Comparison of ENCODE assay signal across 30 mouse cellular contexts in genomic region chr4:98126003-98126677, GRCm38 (mm10).
DNase-seq lines count a peak whose midpoint lies in the region; ATAC-seq lines count a peak whose summit lies in the region.
"Had no signal": no experiment of that assay in that cellular context is flagged by ENCODE, and none has a peak within 500 bp of the region (broad histone marks: within the 10 kb centered on the region; RNA-seq: fewer than 3 reads in every experiment).

No protein-coding gene starts in this region.

- peak; percentile 56; the same call in 1 of the 2 replicates for ATAC-seq in kidney, embryonic 15.5 days (replicated peaks; ENCODE audit: low FRiP score)
- 0 out of 2 replicates have a peak, but pooled peaks have one; percentile 33 for ATAC-seq in neural tube, embryonic 12.5 days (ENCODE audit: low FRiP score, low read depth)
- peak; percentile 29; the same call in 1 of the 2 replicates for ATAC-seq in stomach, embryonic 16.5 days (ENCODE audit: insufficient read depth, low FRiP score)
- ATAC-seq: forebrain, postnatal 0 days had no signal

- peak; percentile 39 for DNase-seq in embryo, embryonic 11 days
- no peak for DNase-seq in embryo, embryonic 9.5 days (ENCODE audit: extremely low spot score)
- DNase-seq in kidney, adult 11 months = no peak
- DNase-seq in neural tube, embryonic 10.5 days (ENCODE audit: extremely low spot score, low spot score) = no peak
- no peak for DNase-seq in ovary, postnatal 36 days (ENCODE audit: low spot score)
- DNase-seq: adrenal gland, postnatal 10 days; cerebellum, adult 9-10 months; cerebellum, postnatal 36 days; forebrain, postnatal 0 days; gastrocnemius, postnatal 14 days; heart, postnatal 10 days; kidney, adult 2 months; kidney, postnatal 10 days; layer of hippocampus, adult 9-11 months; lung, postnatal 10 days; right cerebral cortex, postnatal 4 days; thymus, postnatal 14 days had no signal

- H3K4me1 ChIP-seq in kidney, embryonic 15.5 days = peaks cover 5% of the 10 kb centered on the region; the same call in 1 of the 2 replicates
- H3K4me1 ChIP-seq in neural tube, embryonic 12.5 days = no peaks in the 10 kb centered on the region
- H3K4me1 ChIP-seq in stomach, embryonic 16.5 days (ENCODE audit: control insufficient read depth, insufficient read depth, low read length) = peaks cover 5% of the 10 kb centered on the region; the same call in 1 of the 2 replicates
- H3K4me1 ChIP-seq: embryonic facial prominence, embryonic 10.5 days; forebrain, embryonic 12.5 days; hindbrain, embryonic 15.5 days; midbrain, embryonic 10.5 days had no signal

- 31% methylated on average over 11 of the region's 11 CpGs for WGBS in kidney, embryonic 15.5 days
- WGBS in neural tube, embryonic 12.5 days = 71% methylated on average over 11 of the region's 11 CpGs
- WGBS in stomach, embryonic 16.5 days = 32% methylated on average over 11 of the region's 11 CpGs

- no peaks in the 10 kb centered on the region for H3K9me3 ChIP-seq in kidney, embryonic 15.5 days (replicated peaks)
- no peaks in the 10 kb centered on the region for H3K9me3 ChIP-seq in neural tube, embryonic 12.5 days
- no peaks in the 10 kb centered on the region for H3K9me3 ChIP-seq in stomach, embryonic 16.5 days (replicated peaks; ENCODE audit: control insufficient read depth, low read length)
- H3K9me3 ChIP-seq: embryonic facial prominence, embryonic 10.5 days; embryonic facial prominence, embryonic 15.5 days; forebrain, embryonic 12.5 days; hindbrain, embryonic 15.5 days; limb, embryonic 13.5 days; midbrain, embryonic 10.5 days had no signal

- no peaks in the 10 kb centered on the region for H3K27me3 ChIP-seq in kidney, embryonic 15.5 days
- no peaks in the 10 kb centered on the region for H3K27me3 ChIP-seq in neural tube, embryonic 12.5 days (replicated peaks)
- no peaks in the 10 kb centered on the region for H3K27me3 ChIP-seq in stomach, embryonic 16.5 days (ENCODE audit: control insufficient read depth, insufficient read depth, low read length)
- H3K27me3 ChIP-seq: embryonic facial prominence, embryonic 15.5 days; forebrain, embryonic 12.5 days; heart, embryonic 13.5 days; hindbrain, embryonic 15.5 days; limb, embryonic 13.5 days had no signal

- no peaks in the 10 kb centered on the region for H3K36me3 ChIP-seq in kidney, embryonic 15.5 days
- H3K36me3 ChIP-seq in neural tube, embryonic 12.5 days = no peaks in the 10 kb centered on the region
- no peaks in the 10 kb centered on the region for H3K36me3 ChIP-seq in stomach, embryonic 16.5 days (ENCODE audit: control insufficient read depth, insufficient read depth, low read length)
- H3K36me3 ChIP-seq: embryonic facial prominence, embryonic 10.5 days; embryonic facial prominence, embryonic 15.5 days; forebrain, embryonic 12.5 days; G1E; hindbrain, embryonic 15.5 days; midbrain, embryonic 10.5 days had no signal

- no peak overlapping the region for H3K4me2 ChIP-seq in kidney, embryonic 15.5 days
- no peak overlapping the region for H3K4me2 ChIP-seq in neural tube, embryonic 12.5 days (replicated peaks)
- no peak overlapping the region for H3K4me2 ChIP-seq in stomach, embryonic 16.5 days (ENCODE audit: low read depth, low read length)
- H3K4me2 ChIP-seq: embryonic facial prominence, embryonic 15.5 days; forebrain, embryonic 12.5 days; heart, embryonic 13.5 days; hindbrain, embryonic 15.5 days; limb, embryonic 13.5 days; liver, embryonic 11.5 days had no signal

- H3K9ac ChIP-seq in kidney, embryonic 15.5 days = no peak overlapping the region
- no peak overlapping the region for H3K9ac ChIP-seq in neural tube, embryonic 12.5 days
- no peak overlapping the region for H3K9ac ChIP-seq in stomach, embryonic 16.5 days (ENCODE audit: low read length)
- H3K9ac ChIP-seq: embryonic facial prominence, embryonic 15.5 days; forebrain, embryonic 12.5 days; forebrain, postnatal 0 days; heart, embryonic 13.5 days; hindbrain, embryonic 15.5 days; limb, embryonic 13.5 days had no signal

- H3K4me3 ChIP-seq in kidney, embryonic 15.5 days (replicated peaks) = no peak overlapping the region
- H3K4me3 ChIP-seq in neural tube, embryonic 12.5 days = no peak overlapping the region
- H3K4me3 ChIP-seq in stomach, embryonic 16.5 days (replicated peaks; ENCODE audit: low read length) = no peak overlapping the region
- H3K4me3 ChIP-seq: embryonic facial prominence, embryonic 10.5 days; embryonic facial prominence, embryonic 15.5 days; forebrain, embryonic 12.5 days; heart, embryonic 13.5 days; hindbrain, embryonic 15.5 days; limb, embryonic 13.5 days; midbrain, embryonic 10.5 days; myocyte had no signal

- no peak overlapping the region for H3K27ac ChIP-seq in kidney, embryonic 15.5 days
- H3K27ac ChIP-seq in neural tube, embryonic 12.5 days = no peak overlapping the region
- no peak overlapping the region for H3K27ac ChIP-seq in stomach, embryonic 16.5 days (ENCODE audit: low read length)
- H3K27ac ChIP-seq: embryonic facial prominence, embryonic 10.5 days; embryonic facial prominence, embryonic 15.5 days; forebrain, embryonic 12.5 days; heart, embryonic 13.5 days; hindbrain, embryonic 15.5 days; limb, embryonic 13.5 days; midbrain, embryonic 10.5 days had no signal
